Mouse (Mus musculus) urinary bladder, postnatal 25 days (tissue): ENCODE results near the gene Tssk1.

ENCODE experiments used
- DNase-seq: peaks from one replicate; pipeline ENCODE4 v3.0.0; 2022; ENCODE audit warnings: low spot score

Gene Tssk1

GRCm38 (mm10) chr16:17898462-17898861 is 4.4 kb downstream of the Tssk1 start, which contains the start of the genes Dgcr2 and Tssk2:
Gene Dgcr2 (minus strand): TSS chr16:17898562.
Gene Tssk2 (plus strand): TSS chr16:17898637.
- no peak for DNase-seq

DNA sequence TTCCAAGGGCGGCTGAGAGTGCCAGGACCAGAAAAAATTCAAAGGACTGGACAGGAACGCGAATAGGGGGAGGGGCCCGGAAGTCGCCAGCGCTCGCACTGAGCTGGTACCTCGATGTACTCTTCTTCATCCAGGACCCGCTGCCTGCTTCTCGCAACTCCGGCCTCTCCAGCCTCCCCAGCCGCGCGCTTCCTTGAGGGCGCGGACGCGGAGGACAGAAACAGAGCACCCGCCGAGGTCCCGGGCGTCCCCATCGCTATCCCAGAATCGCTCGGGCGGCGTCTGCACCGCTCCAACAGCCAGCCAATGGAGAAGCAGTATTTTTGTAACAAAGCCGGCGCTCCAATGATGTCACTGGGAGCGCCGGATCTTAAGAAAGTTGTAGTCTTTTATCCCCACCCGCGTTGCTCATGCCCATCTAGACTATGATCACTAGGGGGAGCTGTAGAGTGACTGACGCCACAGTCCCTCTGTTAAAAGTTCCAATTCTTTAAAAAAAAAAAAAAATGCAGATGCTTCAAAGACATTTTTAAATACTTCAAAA is 17.1 kb downstream of the Tssk1 start, which contains the start of gene Ess2:
TSS of gene Ess2 (minus strand) at position 297 of the 544 bp plus-strand sequence.
- DNase-seq = peak; percentile 70

- DNase-seq = peak; percentile 19
These were observed 20.6 kb downstream of the Tssk1 start, which contains the start of gene Gsc2 for GRCm38 (mm10) chr16:17914307-17915249. Gene Gsc2 (minus strand): TSS chr16:17915059.

- no peak for DNase-seq
These were observed 26.6 kb downstream of the Tssk1 start for GRCm38 (mm10) chr16:17920586-17920985.

DNA sequence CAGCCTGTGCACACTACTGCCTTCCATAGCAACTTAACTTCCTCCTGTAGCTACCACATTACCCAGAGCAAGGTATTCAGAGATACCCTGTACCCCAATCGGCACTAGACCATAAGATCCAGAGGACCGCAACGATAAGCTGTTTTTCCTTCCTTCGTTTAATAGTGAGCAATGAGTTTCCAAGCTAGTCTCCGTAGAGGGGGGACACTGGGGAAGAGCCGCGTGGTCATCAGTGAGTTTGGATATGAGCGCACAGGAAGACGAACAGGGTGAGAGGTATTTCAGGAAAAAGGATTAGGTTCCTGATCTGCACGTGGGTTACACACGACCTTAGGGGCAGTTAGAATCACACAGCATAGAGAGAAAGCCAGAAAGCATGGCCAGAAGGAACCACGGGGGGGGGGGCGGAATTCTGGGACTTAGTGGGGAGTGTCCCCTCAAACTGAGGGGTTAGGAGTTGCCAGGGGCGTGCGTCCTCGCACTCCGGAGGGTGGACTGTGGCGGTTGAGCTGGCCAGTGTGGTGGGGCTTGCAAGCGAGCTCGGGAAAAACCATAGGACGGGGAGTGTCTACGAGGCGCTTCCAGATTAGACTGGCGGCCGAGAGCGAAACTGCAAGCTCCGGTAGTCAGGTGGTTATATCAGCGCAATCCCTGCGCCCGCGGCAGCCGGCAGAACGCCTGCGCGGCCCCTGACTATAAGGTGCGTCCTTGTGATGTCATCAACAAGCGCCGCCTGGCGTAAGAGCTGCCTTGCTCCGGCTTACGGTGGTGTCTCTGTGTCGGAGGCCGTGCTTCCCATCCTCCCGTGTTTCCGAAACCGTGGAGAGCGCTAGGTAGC is 27.5 kb downstream of the Tssk1 start:
- peak; percentile 94 for DNase-seq

DNA sequence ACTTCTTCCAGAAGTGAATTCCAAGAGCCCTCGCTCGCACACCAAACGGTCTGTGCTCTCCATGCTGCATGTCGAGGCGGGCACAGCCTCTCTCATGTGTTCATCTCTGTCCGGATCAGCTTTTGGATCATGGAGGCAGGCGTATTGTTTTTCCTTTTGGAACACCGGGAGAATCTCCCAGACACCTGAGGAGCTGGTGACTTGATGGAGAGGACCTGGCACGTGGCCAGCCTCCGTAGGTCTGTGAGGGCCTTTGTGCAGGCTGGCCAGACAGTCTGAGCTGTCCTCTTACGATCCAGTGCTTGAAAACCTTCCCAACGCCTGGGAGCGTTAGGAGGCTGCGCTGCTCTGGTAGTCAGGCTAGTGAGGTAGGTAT is 28.1 kb downstream of the Tssk1 start:
- no peak for DNase-seq

DNA sequence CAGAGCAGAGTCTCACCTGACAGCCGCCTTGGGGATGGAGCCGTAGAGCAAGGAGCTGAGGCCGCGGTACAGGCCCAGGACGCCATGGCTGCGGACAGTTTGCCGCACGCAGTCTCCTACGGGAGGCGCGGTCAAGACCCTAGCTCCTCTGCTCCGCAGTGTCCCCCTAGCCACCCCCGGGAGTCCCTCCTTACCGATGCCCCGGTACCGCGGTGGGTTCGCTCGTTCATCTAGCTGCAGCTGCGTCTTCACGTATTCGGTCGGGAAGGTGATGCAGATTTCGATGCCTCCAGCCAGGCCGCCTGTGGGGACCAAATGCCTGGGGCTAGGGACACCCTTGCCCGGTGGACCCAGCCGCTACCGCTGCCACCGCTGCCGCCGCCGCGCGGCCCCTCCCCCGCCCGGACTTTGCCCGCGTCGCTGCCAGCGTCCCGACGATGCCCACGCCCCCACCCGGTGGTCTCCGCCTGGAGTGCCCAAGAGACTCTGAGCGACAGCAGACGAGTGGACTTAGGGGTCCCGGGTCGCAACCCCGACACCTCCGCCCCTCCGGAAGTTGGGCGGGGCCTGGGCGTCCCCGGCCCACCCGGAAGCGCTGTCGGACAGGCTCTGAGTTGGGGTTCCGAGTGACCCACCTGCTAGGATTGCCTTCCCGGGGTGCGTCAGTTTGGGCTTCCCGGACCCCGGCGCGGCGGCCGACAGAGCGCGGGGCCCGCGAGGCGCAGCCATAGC is 33.5 kb downstream of the Tssk1 start:
- peak; percentile 48 for DNase-seq

DNA sequence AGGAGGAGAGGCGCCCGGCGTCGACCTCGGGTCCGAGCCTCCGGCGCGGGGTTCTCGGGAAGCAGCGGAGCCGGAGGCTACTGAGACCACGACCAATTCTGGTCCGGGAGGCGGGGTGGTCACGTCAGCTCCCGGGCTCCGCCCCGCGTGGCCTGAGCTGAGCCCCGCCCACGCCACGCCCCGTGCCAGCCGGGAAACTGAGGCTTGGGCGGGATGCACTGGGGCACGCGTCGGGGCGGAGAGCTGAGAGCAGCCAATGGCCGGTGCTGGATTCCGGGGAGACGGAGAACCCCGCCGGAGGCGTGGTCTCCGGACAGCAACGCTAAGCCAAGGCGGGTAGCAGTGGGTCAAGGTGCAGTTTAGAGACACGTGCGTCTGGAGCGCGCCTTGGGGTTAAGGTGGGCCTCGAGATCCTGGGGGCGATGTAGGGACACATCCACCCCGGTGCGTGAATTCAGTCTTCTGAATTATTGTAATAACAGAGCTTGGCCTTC is 34.1 kb downstream of the Tssk1 start, which contains the start of gene Slc25a1:
TSS of gene Slc25a1 (minus strand) at position 133 of the 494 bp plus-strand sequence.
- DNase-seq = peak; percentile 83

DNA sequence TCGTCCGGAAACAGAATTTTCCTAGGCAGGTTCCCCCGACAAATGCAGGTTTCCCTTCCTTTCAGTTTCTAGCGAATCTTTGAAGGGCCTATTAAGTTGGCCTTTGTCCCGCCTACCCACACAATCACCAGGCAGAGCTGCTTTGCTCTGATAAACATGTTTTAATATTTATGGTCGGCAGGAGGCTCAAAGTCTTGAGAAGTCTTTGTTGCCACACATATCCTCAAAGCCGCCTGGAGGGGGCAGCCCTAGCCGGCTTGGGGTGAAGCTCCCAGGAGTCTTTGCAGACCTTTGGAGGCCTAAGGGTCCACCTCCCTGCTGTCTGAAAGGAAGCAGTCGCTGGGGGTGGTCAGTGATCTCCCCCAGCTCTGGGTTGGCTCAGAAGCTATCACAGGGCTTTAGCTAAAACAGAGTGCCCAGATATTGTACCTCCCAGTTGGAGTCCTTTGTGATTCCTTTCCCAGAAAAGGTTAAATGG is 34.6 kb downstream of the Tssk1 start:
- DNase-seq = peak; percentile 62

DNA sequence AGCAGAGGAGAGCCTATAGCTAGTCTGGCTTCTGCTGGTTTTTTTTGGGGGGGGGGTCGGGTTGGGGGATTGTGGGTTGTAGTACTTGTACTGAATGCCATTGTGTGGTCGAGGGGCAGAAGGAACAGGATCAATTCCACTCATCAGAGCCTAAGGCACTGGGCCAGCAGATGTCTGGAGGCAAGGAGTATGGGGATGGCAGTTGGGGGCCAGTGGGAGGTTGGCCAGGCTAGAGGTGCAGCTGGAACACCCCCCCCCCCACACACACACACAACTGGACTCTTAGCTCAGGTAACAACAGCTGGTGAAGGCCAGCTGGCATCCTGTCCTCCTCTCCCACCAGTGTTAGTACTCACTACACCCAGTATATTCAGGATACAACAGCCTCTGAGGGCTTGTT is 35.2 kb downstream of the Tssk1 start:
- no peak for DNase-seq

GRCm38 (mm10) chr16:17929631-17930030 is 35.6 kb downstream of the Tssk1 start:
- DNase-seq = no peak

- DNase-seq = no peak
These were observed 38.0 kb downstream of the Tssk1 start for GRCm38 (mm10) chr16:17931906-17932460.

DNA sequence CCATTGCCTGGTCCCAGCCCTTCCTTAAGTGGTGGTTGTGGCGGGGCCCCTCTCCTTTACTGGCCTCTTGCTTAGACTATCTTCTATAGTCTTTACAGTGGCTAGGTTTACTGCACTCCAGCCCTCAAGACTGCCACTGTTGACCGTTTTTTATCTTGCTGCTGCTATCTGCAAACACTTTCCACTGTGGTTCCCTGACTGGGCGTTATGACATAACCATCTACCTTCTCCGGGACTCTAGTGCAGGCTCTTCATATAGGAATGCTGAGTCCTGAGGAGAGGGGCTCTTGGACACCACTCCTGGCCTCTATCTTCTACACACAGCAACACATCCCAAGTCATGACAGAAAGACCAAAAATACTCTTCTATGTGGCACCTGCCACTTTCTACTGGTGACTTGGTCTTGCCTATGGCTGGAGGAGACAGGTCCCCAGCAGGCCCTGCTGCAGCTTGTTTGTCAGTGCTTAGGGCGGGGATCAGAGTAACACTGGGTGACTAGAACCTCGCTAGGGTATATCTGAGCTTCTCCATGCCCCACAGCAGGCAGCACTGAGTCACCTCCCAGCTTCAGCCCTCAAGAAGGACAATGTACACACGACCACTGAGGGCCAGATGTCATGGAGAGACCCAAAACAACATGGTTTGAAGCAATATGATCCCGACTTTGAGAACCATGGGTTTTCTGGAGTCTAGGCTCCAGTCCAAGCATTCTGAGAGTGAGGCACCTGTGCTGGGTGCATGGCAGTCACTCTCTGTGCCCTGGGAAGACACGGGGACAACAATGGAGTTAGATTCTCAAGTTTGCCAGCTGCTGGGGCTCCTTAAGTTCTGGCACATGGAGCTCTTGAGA is 39.8 kb downstream of the Tssk1 start:
- no peak for DNase-seq

GRCm38 (mm10) chr16:17934445-17934910 is 40.5 kb downstream of the Tssk1 start:
- no peak for DNase-seq

DNA sequence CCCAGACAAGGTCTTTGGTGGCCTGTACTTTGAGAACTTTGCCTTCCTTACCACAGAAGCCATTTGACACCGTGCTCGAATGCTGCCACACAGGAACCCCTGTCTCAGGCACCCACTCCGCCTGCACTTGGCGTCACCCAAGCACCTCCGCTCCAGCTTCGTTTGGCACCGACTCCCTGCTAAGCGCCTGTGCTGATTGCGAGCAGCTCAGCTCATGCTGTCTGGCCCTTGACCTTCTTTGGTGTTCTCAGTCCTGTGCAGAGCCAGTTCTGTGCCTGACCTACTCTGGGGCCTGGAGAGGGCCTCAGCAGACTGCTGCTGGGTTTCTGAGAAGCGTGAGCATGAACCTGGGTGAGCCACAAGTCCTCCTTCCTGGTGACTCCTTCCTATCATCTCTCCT is 42.8 kb downstream of the Tssk1 start:
- no peak for DNase-seq

DNA sequence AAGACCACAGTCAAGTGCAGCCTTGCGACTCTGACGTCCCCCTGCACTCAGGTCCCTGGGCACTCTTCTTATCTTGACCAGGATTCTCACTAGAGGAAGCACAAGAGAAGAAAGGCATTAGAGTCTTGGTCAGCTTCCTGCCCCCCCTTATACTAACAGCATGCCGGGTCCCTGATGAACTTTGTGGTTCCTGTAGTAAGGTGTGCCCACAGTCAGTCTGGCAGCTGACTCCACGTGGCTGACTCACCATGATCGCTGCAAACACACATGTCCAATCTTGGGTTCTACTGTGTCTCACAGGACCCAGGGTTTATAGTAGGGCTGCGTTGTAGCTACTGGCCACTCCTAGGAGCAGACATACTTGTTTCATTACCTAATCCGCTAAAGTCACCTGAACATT is 44.2 kb downstream of the Tssk1 start:
- no peak for DNase-seq

DNA sequence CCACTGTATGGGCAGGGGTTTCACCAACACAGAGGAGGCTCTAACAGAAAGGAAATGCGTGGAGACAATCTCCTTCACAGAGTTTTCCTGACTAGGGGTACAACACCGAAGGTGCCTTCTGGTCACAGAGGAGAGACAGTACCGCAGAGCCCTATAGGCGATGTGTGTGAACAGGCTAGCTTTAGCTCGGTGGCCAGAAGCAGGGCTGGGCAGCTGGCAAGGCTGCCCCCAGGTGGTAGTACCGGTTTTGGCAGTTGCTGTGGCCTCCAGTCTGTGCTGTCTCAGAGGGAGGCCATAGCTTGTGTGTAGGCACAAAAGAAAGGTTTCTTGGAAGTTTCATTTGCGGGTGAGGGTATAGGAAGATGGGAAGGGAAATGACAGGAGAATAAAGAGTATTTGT is 44.8 kb downstream of the Tssk1 start:
- peak; percentile 46 for DNase-seq

GRCm38 (mm10) chr16:17939255-17939751 is 45.3 kb downstream of the Tssk1 start:
- no peak for DNase-seq

DNA sequence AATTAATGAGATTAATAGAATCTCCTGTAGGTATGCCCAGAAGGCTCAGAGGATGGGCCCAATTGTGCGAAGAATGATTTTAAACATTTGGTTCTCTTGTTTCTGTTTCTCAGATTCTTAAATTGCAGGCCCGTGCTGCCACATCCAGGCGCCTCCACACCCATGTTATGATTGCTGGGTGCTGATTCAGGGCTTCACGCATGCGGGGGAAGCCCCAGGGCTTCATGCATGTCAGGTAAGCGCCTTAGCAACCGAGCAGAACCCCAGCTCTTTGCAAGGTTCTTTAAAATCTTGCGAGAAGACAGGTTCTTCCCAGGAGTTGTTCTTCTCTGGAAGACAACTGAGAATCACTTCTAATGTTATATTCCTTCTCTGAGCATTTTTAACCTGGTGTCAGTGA is 49.4 kb downstream of the Tssk1 start:
- DNase-seq = no peak
